Mouse (Mus musculus): Measurements from ENCODE around the gene Ppa2. TPM values are rescaled to one million over a fixed set of nuclear protein-coding genes. Genes with fewer than 3 reads are reported as not detected.

Gene Ppa2
- polyA plus RNA-seq, 1 experiment: 51.0 TPM

- Histone ChIP-seq H3K27me3 (ENCODE audit: control insufficient read depth, insufficient read depth, low read length, poor library complexity, severe bottlenecking) (no peaks in the 10 kb centered on the region), H3K4me3 (ENCODE audit: low read depth, low read length) (no peak overlapping the region), H3K27ac (ENCODE audit: insufficient read depth, low read length) (no peak overlapping the region), H3K36me3 (ENCODE audit: control insufficient read depth, insufficient read depth, low read length, poor library complexity, severe bottlenecking) (no peaks in the 10 kb centered on the region), H3K9ac (ENCODE audit: low read depth, poor library complexity, severe bottlenecking) (no peak overlapping the region), H3K9me3 (replicated peaks; ENCODE audit: control insufficient read depth, insufficient read depth, low read length, poor library complexity, severe bottlenecking) (no peaks in the 10 kb centered on the region), H3K4me1 (ENCODE audit: control insufficient read depth, insufficient read depth, low read length) (no peaks in the 10 kb centered on the region)
- no peak for TF ChIP-seq CTCF (IDR thresholded peaks at IDR 0.05; ENCODE audit: low read depth, low read length)
These were observed 5.1 kb downstream of the Ppa2 start for GRCm38 (mm10) chr3:133315011-133315410.

- no peak for TF ChIP-seq POLR2A (IDR thresholded peaks at IDR 0.05; ENCODE audit: insufficient read depth, low read length)
- no peak for TF ChIP-seq EP300 (IDR thresholded peaks at IDR 0.05; ENCODE audit: insufficient read depth, low read depth, low read length)
- no peak for TF ChIP-seq CTCF (IDR thresholded peaks at IDR 0.05; ENCODE audit: low read depth, low read length)
These were observed 5.7 kb downstream of the Ppa2 start for GRCm38 (mm10) chr3:133315647-133316046.

GRCm38 (mm10) chr3:133317845-133318244 is 7.9 kb downstream of the Ppa2 start:
- Histone ChIP-seq H3K27me3 (ENCODE audit: control insufficient read depth, insufficient read depth, low read length, poor library complexity, severe bottlenecking) (no peaks in the 10 kb centered on the region), H3K9ac (ENCODE audit: low read depth, poor library complexity, severe bottlenecking) (no peak overlapping the region), H3K27ac (ENCODE audit: insufficient read depth, low read length) (no peak overlapping the region), H3K4me1 (ENCODE audit: control insufficient read depth, insufficient read depth, low read length) (no peaks in the 10 kb centered on the region), H3K36me3 (ENCODE audit: control insufficient read depth, insufficient read depth, low read length, poor library complexity, severe bottlenecking) (no peaks in the 10 kb centered on the region), H3K4me3 (ENCODE audit: low read depth, low read length) (no peak overlapping the region), H3K9me3 (replicated peaks; ENCODE audit: control insufficient read depth, insufficient read depth, low read length, poor library complexity, severe bottlenecking) (no peaks in the 10 kb centered on the region)
- TF ChIP-seq EP300 (IDR thresholded peaks at IDR 0.05; ENCODE audit: insufficient read depth, low read depth, low read length) (no peak), CTCF (IDR thresholded peaks at IDR 0.05; ENCODE audit: low read depth, low read length) (no peak), POLR2A (IDR thresholded peaks at IDR 0.05; ENCODE audit: insufficient read depth, low read length) (no peak)

More at GRCm38 (mm10) chr3:133315647-133316046, 5.7 kb downstream of the Ppa2 start:
- Histone ChIP-seq H3K9ac (ENCODE audit: low read depth, poor library complexity, severe bottlenecking) (no peak overlapping the region), H3K27me3 (ENCODE audit: control insufficient read depth, insufficient read depth, low read length, poor library complexity, severe bottlenecking) (no peaks in the 10 kb centered on the region), H3K4me3 (ENCODE audit: low read depth, low read length) (no peak overlapping the region), H3K9me3 (replicated peaks; ENCODE audit: control insufficient read depth, insufficient read depth, low read length, poor library complexity, severe bottlenecking) (no peaks in the 10 kb centered on the region), H3K36me3 (ENCODE audit: control insufficient read depth, insufficient read depth, low read length, poor library complexity, severe bottlenecking) (no peaks in the 10 kb centered on the region), H3K4me1 (ENCODE audit: control insufficient read depth, insufficient read depth, low read length) (no peaks in the 10 kb centered on the region), H3K27ac (ENCODE audit: insufficient read depth, low read length) (no peak overlapping the region)

GRCm38 (mm10) chr3:133318596-133318995 is 8.7 kb downstream of the Ppa2 start:
- H3K4me1 ChIP-seq (ENCODE audit: control insufficient read depth, insufficient read depth, low read length): no peaks in the 10 kb centered on the region
- H3K9ac ChIP-seq (ENCODE audit: low read depth, poor library complexity, severe bottlenecking): no peak overlapping the region
- no peaks in the 10 kb centered on the region for H3K27me3 ChIP-seq (ENCODE audit: control insufficient read depth, insufficient read depth, low read length, poor library complexity, severe bottlenecking)
- H3K27ac ChIP-seq (ENCODE audit: insufficient read depth, low read length): no peak overlapping the region
- H3K9me3 ChIP-seq (replicated peaks; ENCODE audit: control insufficient read depth, insufficient read depth, low read length, poor library complexity, severe bottlenecking): no peaks in the 10 kb centered on the region
- TF ChIP-seq EP300 (IDR thresholded peaks at IDR 0.05; ENCODE audit: insufficient read depth, low read depth, low read length) (no peak), CTCF (IDR thresholded peaks at IDR 0.05; ENCODE audit: low read depth, low read length) (no peak), POLR2A (IDR thresholded peaks at IDR 0.05; ENCODE audit: insufficient read depth, low read length) (no peak)
- H3K36me3 ChIP-seq (ENCODE audit: control insufficient read depth, insufficient read depth, low read length, poor library complexity, severe bottlenecking): no peaks in the 10 kb centered on the region
- H3K4me3 ChIP-seq (ENCODE audit: low read depth, low read length): no peak overlapping the region

GRCm38 (mm10) chr3:133319795-133320194 is 9.9 kb downstream of the Ppa2 start:
- no peaks in the 10 kb centered on the region for H3K27me3 ChIP-seq (ENCODE audit: control insufficient read depth, insufficient read depth, low read length, poor library complexity, severe bottlenecking)
- H3K4me3 ChIP-seq (ENCODE audit: low read depth, low read length): no peak overlapping the region
- no peaks in the 10 kb centered on the region for H3K36me3 ChIP-seq (ENCODE audit: control insufficient read depth, insufficient read depth, low read length, poor library complexity, severe bottlenecking)
- no peaks in the 10 kb centered on the region for H3K9me3 ChIP-seq (replicated peaks; ENCODE audit: control insufficient read depth, insufficient read depth, low read length, poor library complexity, severe bottlenecking)
- TF ChIP-seq POLR2A (IDR thresholded peaks at IDR 0.05; ENCODE audit: insufficient read depth, low read length) (no peak), CTCF (IDR thresholded peaks at IDR 0.05; ENCODE audit: low read depth, low read length) (no peak), EP300 (IDR thresholded peaks at IDR 0.05; ENCODE audit: insufficient read depth, low read depth, low read length) (no peak)
- H3K27ac ChIP-seq (ENCODE audit: insufficient read depth, low read length): no peak overlapping the region
- no peak overlapping the region for H3K9ac ChIP-seq (ENCODE audit: low read depth, poor library complexity, severe bottlenecking)
- no peaks in the 10 kb centered on the region for H3K4me1 ChIP-seq (ENCODE audit: control insufficient read depth, insufficient read depth, low read length)

GRCm38 (mm10) chr3:133320313-133320712 is 10.4 kb downstream of the Ppa2 start:
- Histone ChIP-seq H3K9me3 (replicated peaks; ENCODE audit: control insufficient read depth, insufficient read depth, low read length, poor library complexity, severe bottlenecking) (no peaks in the 10 kb centered on the region), H3K36me3 (ENCODE audit: control insufficient read depth, insufficient read depth, low read length, poor library complexity, severe bottlenecking) (no peaks in the 10 kb centered on the region), H3K4me3 (ENCODE audit: low read depth, low read length) (no peak overlapping the region), H3K27me3 (ENCODE audit: control insufficient read depth, insufficient read depth, low read length, poor library complexity, severe bottlenecking) (no peaks in the 10 kb centered on the region), H3K4me1 (ENCODE audit: control insufficient read depth, insufficient read depth, low read length) (no peaks in the 10 kb centered on the region), H3K9ac (ENCODE audit: low read depth, poor library complexity, severe bottlenecking) (no peak overlapping the region), H3K27ac (ENCODE audit: insufficient read depth, low read length) (no peak overlapping the region)
- TF ChIP-seq EP300 (IDR thresholded peaks at IDR 0.05; ENCODE audit: insufficient read depth, low read depth, low read length) (no peak), POLR2A (IDR thresholded peaks at IDR 0.05; ENCODE audit: insufficient read depth, low read length) (no peak), CTCF (IDR thresholded peaks at IDR 0.05; ENCODE audit: low read depth, low read length) (no peak)

Measured in ES-Bruce4 (cell line).